Mouse (Mus musculus): ENCODE measurements around the gene Ugcg.

- TF ChIP-seq CTCF (IDR thresholded peaks at IDR 0.05; ENCODE audit: borderline replicate concordance, insufficient read depth, low read length) (no peak), POLR2A (IDR thresholded peaks at IDR 0.05; ENCODE audit: low read depth, low read length) (no peak)
Observed at GRCm38 (mm10) chr4:59160959-59161670, 27.9 kb upstream of the Ugcg start.
